Mouse (Mus musculus) cerebellum, adult 11 months (tissue): ENCODE measurements around the gene Orm2.
A peak's percentile ranks its signal among the peaks of the same experiment; 100 is the strongest.

Experiments used
- DNase-seq: peaks from one replicate; pipeline ENCODE4 v3.0.0; 2022

The Orm2 gene

GRCm38 (mm10) chr4:63382676-63383369 lies 20.6 kb downstream of the Orm2 start:
- no peak for DNase-seq

GRCm38 (mm10) chr4:63383474-63383873 lies 21.2 kb downstream of the Orm2 start:
- DNase-seq = no peak

- no peak for DNase-seq
These were observed 22.0 kb downstream of the Orm2 start for GRCm38 (mm10) chr4:63384262-63384661.

GRCm38 (mm10) chr4:63385253-63385652 lies 23.0 kb downstream of the Orm2 start:
- no peak for DNase-seq

- no peak for DNase-seq
These were observed 23.5 kb downstream of the Orm2 start for GRCm38 (mm10) chr4:63385784-63386183.

GRCm38 (mm10) chr4:63388029-63388428 lies 25.8 kb downstream of the Orm2 start:
- no peak for DNase-seq

- DNase-seq = no peak
These were observed 27.1 kb downstream of the Orm2 start for GRCm38 (mm10) chr4:63389121-63389886.

GRCm38 (mm10) chr4:63389887-63390528 lies 27.8 kb downstream of the Orm2 start:
- no peak for DNase-seq

- no peak for DNase-seq
These were observed 29.1 kb downstream of the Orm2 start for GRCm38 (mm10) chr4:63391322-63391721.

- DNase-seq = no peak
These were observed 35.8 kb downstream of the Orm2 start for GRCm38 (mm10) chr4:63397981-63398537.

GRCm38 (mm10) chr4:63398854-63399609 lies 36.8 kb downstream of the Orm2 start:
- DNase-seq = no peak

GRCm38 (mm10) chr4:63399691-63400270 lies 37.5 kb downstream of the Orm2 start:
- DNase-seq = no peak

- DNase-seq = no peak
These were observed 38.5 kb downstream of the Orm2 start for GRCm38 (mm10) chr4:63400541-63401306.

GRCm38 (mm10) chr4:63401620-63402019 lies 39.4 kb downstream of the Orm2 start:
- DNase-seq = no peak

- no peak for DNase-seq
These were observed 39.8 kb downstream of the Orm2 start for GRCm38 (mm10) chr4:63402056-63402455.

GRCm38 (mm10) chr4:63402558-63402957 lies 40.3 kb downstream of the Orm2 start:
- no peak for DNase-seq

- peak; percentile 14 for DNase-seq
These were observed 41.1 kb downstream of the Orm2 start, which contains the start of gene Akna for GRCm38 (mm10) chr4:63403040-63403959. Gene Akna, minus strand, starts transcription at chr4:63403354.

GRCm38 (mm10) chr4:63404205-63404604 lies 42.0 kb downstream of the Orm2 start:
- no peak for DNase-seq

- DNase-seq = no peak
These were observed 42.8 kb downstream of the Orm2 start for GRCm38 (mm10) chr4:63405051-63405450.

GRCm38 (mm10) chr4:63405683-63406082 lies 43.4 kb downstream of the Orm2 start:
- DNase-seq = no peak
